Mouse (Mus musculus) 3T3-L1 (cell line): ENCODE measurements around the gene Dnajc6.

Experiments
- DNase-seq: peaks from one replicate; pipeline ENCODE4 v3.0.0-alpha.2; 2015; ENCODE audit warnings: low read depth, low spot score

The Dnajc6 gene

GRCm38 (mm10) chr4:101642708-101643107 is 146.3 kb downstream of the Dnajc6 start:
- no peak for DNase-seq

GRCm38 (mm10) chr4:101643216-101643615 is 146.8 kb downstream of the Dnajc6 start:
- peak; percentile 79 for DNase-seq

- no peak for DNase-seq
Measured at GRCm38 (mm10) chr4:101646857-101647195, 150.4 kb downstream of the Dnajc6 start.

- peak; percentile 99 for DNase-seq
Measured at GRCm38 (mm10) chr4:101647196-101647905, 150.9 kb downstream of the Dnajc6 start, which contains the start of gene Leprot. TSS of gene Leprot (plus strand) at chr4:101647718.

- DNase-seq = peak; percentile 50
Measured at GRCm38 (mm10) chr4:101647976-101648642, 151.7 kb downstream of the Dnajc6 start.

GRCm38 (mm10) chr4:101648745-101649144 is 152.3 kb downstream of the Dnajc6 start:
- DNase-seq = peak; percentile 35

- DNase-seq = no peak
Measured at GRCm38 (mm10) chr4:101650961-101651360, 154.5 kb downstream of the Dnajc6 start.

GRCm38 (mm10) chr4:101654256-101654655 is 157.8 kb downstream of the Dnajc6 start:
- peak; percentile 42 for DNase-seq

- DNase-seq = peak; percentile 19
Measured at GRCm38 (mm10) chr4:101654788-101655414, 158.5 kb downstream of the Dnajc6 start.

- no peak for DNase-seq
Measured at GRCm38 (mm10) chr4:101655415-101655790, 159.0 kb downstream of the Dnajc6 start.

GRCm38 (mm10) chr4:101656056-101656455 is 159.6 kb downstream of the Dnajc6 start:
- DNase-seq = no peak

GRCm38 (mm10) chr4:101656956-101657570 is 160.6 kb downstream of the Dnajc6 start:
- peak; percentile 67 for DNase-seq

- DNase-seq = peak; percentile 64
Measured at GRCm38 (mm10) chr4:101664160-101664750, 167.8 kb downstream of the Dnajc6 start.

- DNase-seq = no peak
Measured at GRCm38 (mm10) chr4:101664766-101665165, 168.3 kb downstream of the Dnajc6 start.

- DNase-seq = no peak
Measured at GRCm38 (mm10) chr4:101669161-101669560, 172.7 kb downstream of the Dnajc6 start.

- DNase-seq = peak; percentile 9
Measured at GRCm38 (mm10) chr4:101669811-101670210, 173.4 kb downstream of the Dnajc6 start.

- DNase-seq = no peak
Measured at GRCm38 (mm10) chr4:101674790-101675189, 178.3 kb downstream of the Dnajc6 start.

- DNase-seq = no peak
Measured at GRCm38 (mm10) chr4:101675726-101676125, 179.3 kb downstream of the Dnajc6 start.

GRCm38 (mm10) chr4:101682620-101683019 is 186.2 kb downstream of the Dnajc6 start:
- DNase-seq = no peak

GRCm38 (mm10) chr4:101683086-101683485 is 186.6 kb downstream of the Dnajc6 start:
- DNase-seq = no peak

- no peak for DNase-seq
Measured at GRCm38 (mm10) chr4:101684821-101685220, 188.4 kb downstream of the Dnajc6 start.
